Mouse (Mus musculus): ENCODE results near the gene Ppp1r14a.
A peak's percentile ranks its signal among the peaks of the same experiment; 100 is the strongest.

The Ppp1r14a gene

GRCm38 (mm10) chr7:29304463-29305262 is 15.6 kb downstream of the Ppp1r14a start:
- peak; percentile 73 for DNase-seq

DNA sequence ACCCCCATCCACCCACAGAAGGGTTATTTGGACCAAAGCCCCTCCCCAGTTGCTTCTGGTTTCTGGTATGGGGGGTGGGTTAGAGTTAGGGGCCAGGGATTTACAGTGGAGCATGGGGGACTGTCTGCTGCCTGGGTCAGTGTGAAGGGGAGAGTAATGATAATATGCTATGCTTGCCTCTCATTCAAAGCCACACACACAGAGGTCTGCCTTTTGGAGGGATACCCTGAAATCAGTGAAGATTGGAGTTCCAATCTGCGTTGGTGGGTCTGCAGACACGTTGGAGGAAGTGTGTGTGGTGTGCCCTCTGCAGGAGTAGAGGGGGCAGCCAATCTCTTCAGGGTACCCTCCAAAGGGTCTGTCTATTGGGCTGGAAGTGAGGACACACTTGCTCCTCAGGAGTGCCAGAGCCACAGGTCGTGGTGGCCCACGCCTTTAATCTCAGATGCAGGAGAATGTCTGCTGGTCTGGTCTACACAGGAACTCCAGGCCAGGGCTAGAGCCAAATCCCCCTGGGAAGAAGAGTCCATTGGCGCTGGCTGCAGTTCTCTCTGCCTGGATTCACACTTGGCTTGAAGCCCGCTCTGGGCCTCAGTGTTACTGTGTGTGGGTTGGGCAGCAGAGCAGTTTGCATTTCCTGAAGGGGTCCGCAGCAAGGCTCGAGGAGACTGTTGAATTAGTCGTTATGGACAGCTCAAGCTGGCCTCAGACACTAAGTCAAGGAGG is 16.3 kb downstream of the Ppp1r14a start:
- no peak for DNase-seq

DNA sequence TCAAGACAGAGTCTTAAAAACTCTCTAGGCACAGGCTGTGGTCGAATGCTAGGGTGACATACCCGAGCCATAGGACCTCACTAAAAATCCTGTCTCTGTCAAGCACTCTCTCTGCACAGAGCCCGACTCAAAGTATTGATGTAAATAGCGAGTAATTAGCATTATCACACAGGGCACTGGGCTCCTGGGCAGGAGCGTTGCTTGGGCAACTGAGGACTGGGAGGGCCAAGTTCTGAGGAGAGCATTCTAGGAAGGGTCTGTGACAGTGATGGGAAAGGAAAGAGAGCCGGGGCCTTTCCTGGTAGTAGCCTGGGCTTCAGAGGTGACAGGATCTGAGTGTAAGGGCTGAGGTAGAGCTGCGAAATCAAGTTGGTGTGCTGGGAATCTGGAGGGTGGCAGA is 17.0 kb downstream of the Ppp1r14a start:
- DNase-seq = no peak

DNA sequence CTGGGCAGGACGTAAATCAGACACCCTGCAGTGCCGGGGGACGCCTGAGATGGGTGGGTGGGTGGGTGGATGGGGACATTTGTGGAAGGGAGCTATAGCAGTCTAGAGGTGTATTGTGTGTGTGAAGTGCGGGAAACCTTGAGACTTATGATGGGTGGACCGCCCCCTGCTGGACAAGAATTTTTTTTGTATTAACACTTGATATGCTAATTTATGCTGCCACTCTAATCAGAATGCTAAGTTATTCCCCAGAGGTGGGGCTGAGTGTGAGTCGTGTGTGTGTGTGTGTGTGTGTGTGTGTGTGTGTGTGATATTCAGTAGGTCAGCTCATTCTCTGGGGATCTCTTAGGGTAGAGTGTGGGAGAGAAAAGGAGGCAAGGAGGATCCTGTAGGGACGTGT is 17.5 kb downstream of the Ppp1r14a start:
- DNase-seq = peak; percentile 82

- peak; percentile 96 for DNase-seq
Measured at GRCm38 (mm10) chr7:29307350-29308104, 18.4 kb downstream of the Ppp1r14a start.

DNA sequence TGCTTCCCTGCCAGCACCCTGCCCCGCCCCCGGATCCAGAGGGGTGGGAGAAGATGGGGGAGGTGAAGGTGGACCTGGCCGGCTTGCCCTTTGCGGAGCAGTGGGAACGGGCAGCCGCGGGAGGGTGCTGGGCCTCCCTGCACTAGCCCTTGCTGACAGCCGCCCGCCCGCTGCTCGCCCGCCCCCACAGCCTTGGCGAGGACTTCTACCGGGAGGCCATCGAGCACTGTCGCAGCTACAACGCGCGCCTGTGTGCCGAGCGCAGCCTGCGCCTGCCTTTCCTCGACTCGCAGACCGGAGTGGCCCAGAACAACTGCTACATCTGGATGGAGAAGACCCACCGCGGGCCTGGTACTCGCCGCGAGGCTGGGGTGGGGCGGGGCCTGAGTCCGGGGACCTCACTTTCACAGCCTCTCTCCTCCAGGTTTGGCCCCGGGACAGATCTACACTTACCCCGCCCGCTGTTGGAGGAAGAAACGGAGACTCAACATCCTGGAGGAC is 20.2 kb downstream of the Ppp1r14a start:
- peak; percentile 43 for DNase-seq

- no peak for DNase-seq
Measured at GRCm38 (mm10) chr7:29309749-29310148, 20.6 kb downstream of the Ppp1r14a start.

DNA sequence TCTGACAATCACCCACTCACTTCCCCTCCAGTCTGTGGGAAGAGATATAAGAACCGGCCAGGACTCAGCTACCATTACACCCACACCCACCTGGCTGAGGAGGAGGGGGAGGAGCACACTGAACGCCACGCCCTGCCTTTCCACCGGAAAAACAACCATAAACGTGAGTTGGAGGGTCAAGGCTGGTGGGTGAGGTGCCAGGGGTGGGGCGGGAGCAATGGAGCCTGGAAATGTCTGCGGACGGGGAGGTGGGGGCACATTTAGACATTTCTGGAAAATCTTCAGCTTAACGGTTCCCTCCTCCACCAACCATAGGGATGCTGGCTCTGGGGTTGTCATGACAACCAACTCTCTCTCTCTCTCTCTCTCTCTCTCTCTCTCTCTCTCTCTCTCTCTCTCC is 23.9 kb downstream of the Ppp1r14a start:
- DNase-seq = no peak

GRCm38 (mm10) chr7:29313572-29314261 is 24.6 kb downstream of the Ppp1r14a start:
- no peak for DNase-seq

DNA sequence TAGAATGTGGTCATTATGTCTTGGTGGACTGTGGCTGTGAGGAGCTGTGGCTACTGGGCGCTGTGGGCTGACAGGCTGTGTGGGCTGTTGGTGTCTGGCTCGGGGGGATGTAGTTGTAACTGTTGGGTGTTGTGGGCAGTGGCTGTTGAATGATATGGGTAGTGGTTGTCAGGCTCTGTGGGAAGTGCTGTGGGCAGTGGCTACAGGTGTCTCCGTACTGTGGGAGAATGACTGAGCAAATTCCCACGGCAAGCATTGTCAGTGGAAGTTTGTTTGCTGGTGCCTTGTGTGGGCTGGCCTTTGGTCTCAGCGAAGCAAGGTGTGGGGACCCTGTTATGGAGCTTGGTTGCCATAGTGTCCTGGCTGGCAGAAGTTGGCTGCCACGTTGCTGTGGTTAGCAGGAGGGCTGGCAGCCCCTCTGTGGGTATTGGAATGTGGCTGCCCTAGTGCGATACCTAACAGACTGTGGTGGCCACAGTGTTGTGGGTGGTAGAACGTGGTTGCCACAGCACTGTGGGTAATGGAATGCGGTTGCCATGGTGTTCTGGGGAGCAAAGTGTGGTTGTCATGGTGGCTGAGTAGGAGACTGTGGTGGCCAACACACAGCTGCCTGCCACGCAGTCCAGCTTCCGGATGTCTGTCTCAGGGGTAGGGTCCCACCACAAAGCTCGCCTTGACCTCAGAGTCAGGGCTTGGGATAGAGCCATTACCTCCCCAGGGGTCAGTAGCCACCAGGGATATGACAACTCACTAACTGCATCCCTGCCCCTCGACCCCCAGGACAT is 25.9 kb downstream of the Ppp1r14a start:
- peak; percentile 76 for DNase-seq

DNA sequence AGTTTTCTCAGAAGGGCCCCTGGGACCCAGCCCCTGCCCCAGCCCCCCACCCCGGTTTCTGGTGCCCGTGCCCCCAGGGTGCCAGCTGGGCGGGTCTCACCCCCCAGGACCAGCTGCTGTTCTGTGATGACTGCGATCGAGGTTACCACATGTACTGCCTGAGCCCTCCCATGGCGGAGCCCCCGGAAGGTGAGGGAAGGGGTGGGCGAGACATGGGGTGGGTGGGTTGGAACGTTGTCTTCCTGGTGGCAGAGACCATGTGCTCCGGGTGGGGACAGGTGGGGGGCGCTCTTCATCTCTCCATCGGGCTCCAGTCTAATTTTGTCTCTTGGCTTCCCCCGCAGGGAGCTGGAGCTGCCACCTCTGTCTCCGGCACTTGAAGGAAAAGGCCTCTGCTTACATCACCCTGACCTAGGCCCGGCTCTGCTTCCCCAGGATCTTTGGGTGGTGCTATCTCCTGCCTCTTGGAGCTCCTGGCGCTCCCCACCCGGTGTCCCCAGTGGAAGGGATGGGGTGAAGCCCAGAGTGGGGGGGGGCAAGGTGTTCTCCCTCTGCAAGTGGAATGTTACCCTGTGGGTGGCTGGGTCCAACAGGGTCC is 27.1 kb downstream of the Ppp1r14a start:
- no peak for DNase-seq

- DNase-seq = peak; percentile 75
Measured at GRCm38 (mm10) chr7:29316976-29317375, 27.9 kb downstream of the Ppp1r14a start.

GRCm38 (mm10) chr7:29317558-29317957 is 28.4 kb downstream of the Ppp1r14a start:
- DNase-seq = peak; percentile 88

- DNase-seq = peak; percentile 80
Measured at GRCm38 (mm10) chr7:29318115-29318911, 29.2 kb downstream of the Ppp1r14a start.

- DNase-seq = peak; percentile 54
Measured at GRCm38 (mm10) chr7:29319337-29320307, 30.5 kb downstream of the Ppp1r14a start.

DNA sequence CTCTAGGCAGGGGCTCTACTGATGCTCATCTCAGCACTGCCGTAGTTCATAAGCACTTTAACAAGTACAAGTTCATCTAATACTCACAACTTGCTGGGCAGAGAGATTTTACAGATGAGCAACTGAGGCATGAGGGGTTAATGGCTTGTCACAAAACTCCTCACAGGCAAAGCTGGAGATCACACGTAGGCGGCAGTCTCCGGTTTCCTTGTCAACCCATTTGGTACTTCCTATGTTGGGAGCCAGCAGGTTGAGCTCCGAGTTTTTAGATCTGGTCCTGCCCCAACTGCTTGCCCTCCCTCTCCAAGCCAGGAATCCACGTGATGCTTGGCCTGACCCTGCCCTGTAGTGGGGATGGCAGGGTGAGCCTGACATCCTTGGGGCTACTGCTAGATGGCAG is 38.0 kb downstream of the Ppp1r14a start:
- DNase-seq = no peak

- no peak for DNase-seq
Measured at GRCm38 (mm10) chr7:29328984-29329383, 39.9 kb downstream of the Ppp1r14a start.

- DNase-seq = no peak
Measured at GRCm38 (mm10) chr7:29334156-29334555, 45.0 kb downstream of the Ppp1r14a start.

DNA sequence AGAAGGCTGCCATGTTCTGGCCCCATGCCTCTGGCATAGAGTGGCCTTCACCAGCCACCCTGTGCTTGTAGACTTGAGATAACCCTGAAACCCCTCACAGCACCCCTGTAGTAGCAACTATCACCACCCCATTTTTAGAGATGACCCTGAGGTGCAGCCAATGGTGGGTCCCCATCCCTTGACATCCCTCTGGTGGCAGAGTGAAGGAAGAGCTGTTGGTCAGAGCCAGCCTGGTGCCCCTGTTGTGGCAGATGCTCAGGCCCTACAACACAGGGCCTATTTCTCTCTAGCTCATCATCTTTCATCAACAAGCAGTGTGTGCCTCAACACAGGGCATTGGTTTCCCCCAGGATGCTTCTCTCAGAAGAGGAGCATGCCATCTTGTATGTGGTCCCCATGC is 46.2 kb downstream of the Ppp1r14a start:
- no peak for DNase-seq

All from retina, postnatal 1 day (tissue).